Mouse (Mus musculus): Measurements from ENCODE around the gene Sh3gl1. TPM values are rescaled to one million over a fixed set of nuclear protein-coding genes. Genes with fewer than 3 reads are reported as not detected.
A peak's percentile ranks its signal among the peaks of the same experiment; 100 is the strongest.
"Not testable (repeated sequence)": the region's sequence is repeated elsewhere in the genome, so short reads cannot be mapped to it uniquely, and the experiment has no call there.

Gene Sh3gl1
- 189 and 190 TPM in 2 replicates for polyA plus RNA-seq (2015; fragmentation: Nextera tagmentation; extraction: Ambion mirVana)

- peaks cover 49% of the 10 kb centered on the region for H3K4me1 ChIP-seq (ENCODE audit: insufficient read depth, low read length)
- H3K27me3 ChIP-seq (ENCODE audit: insufficient read depth, low read length) = no peaks in the 10 kb centered on the region
- H3K4me2 ChIP-seq (replicated peaks; ENCODE audit: low read depth, low read length) = peak within 1 kb of the TSS; percentile 69
- ATAC-seq (ENCODE audit: low FRiP score, low TSS enrichment) = peak; percentile 88
- H3K27ac ChIP-seq (ENCODE audit: low read length) = peak within 1 kb of the TSS; percentile 89
- peak within 1 kb of the TSS; percentile 97 for H3K4me3 ChIP-seq (ENCODE audit: low read length)
- no peaks in the 10 kb centered on the region for H3K9me3 ChIP-seq (ENCODE audit: low read length)
- H3K36me3 ChIP-seq (ENCODE audit: insufficient read depth, low read length) = 0 out of 2 replicates have a peak, but pooled peaks cover 13% of the 10 kb centered on the region
- under 1% methylated on average over 71 of the region's 74 CpGs for WGBS
- H3K9ac ChIP-seq (replicated peaks; ENCODE audit: low read length) = peak within 1 kb of the TSS; percentile 96
Measured at GRCm38 (mm10) chr17:56036176-56036900, at the start of gene Sh3gl1. Sh3gl1 (minus strand) TSS chr17:56036635.

DNA sequence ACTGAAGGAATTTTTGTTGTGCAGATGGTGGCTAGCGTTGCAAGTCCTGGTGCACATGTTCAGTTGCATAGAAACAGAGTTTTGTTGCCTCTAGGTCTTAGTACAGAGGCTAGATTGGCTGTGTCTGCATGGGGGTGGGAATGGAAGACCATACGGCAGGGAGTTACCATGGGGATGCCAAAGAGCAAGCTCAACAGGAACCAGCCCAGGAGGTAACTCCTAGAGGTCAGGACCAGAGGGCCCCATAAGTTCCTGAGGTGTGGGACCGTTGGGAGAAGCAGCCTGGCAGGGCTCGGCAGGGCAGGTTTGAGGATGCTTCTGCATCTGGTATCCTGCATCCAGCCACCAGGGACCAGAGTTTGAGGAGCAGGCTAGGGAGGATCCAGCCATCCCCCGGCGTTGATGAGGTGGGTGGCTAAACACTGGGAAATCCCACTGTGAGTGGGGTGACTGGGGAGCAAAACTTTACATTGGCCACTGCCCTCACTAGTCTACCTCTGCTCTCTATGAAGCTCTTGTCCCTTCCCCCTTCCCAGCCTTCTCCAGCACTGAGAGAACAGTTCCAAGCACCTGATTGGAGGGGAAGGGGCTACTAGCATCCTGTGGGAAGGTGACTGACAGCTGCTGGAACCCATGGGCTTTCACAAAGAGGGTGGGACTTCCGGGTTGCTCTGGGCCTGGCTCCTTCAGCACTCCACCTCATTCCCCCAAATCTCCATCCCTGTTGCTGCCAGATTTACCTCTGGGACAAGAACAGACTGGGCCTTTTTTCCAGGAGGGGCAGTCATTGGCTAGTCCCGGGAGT lies 44.5 kb upstream of the Sh3gl1 start:
- Histone ChIP-seq H3K27me3 (ENCODE audit: insufficient read depth, low read length) (no peaks in the 10 kb centered on the region), H3K4me3 (ENCODE audit: low read length) (peak overlapping the region; percentile 96), H3K27ac (ENCODE audit: low read length) (peak overlapping the region; percentile 27; the same call in 1 of the 2 replicates), H3K9me3 (ENCODE audit: low read length) (no peaks in the 10 kb centered on the region), H3K9ac (replicated peaks; ENCODE audit: low read length) (peak overlapping the region; percentile 93), H3K4me1 (ENCODE audit: insufficient read depth, low read length) (peaks cover 19% of the 10 kb centered on the region), H3K36me3 (ENCODE audit: insufficient read depth, low read length) (peaks cover 7% of the 10 kb centered on the region; the same call in 1 of the 2 replicates), H3K4me2 (replicated peaks; ENCODE audit: low read depth, low read length) (peak overlapping the region; percentile 96)
- 4% methylated on average over 8 of the region's 8 CpGs for WGBS
- ATAC-seq (ENCODE audit: low FRiP score, low TSS enrichment) = peak; percentile 21; the same call in 1 of the 2 replicates

DNA sequence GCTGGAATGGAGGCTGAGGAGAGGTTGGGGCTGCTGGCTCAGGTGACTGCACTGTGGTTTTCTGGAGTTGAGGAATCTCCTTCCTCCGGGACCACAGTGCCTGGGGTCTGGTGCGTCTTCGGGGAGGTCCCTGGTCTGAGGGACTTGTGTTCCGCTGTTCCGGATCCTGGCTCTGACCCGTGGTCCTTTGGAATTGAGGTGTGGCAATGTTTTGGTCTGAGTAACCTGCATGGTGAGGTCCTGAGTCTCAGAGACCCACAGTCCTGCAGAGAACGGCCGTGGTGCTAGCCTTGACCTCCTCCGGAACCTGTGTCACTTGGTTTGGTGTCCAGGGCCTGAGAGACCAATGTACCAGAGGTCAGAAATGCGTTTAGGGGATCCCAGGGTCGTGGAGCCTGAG lies 43.5 kb upstream of the Sh3gl1 start:
- Histone ChIP-seq H3K9ac (replicated peaks; ENCODE audit: low read length) (peak overlapping the region; percentile 93), H3K4me1 (ENCODE audit: insufficient read depth, low read length) (peaks cover 25% of the 10 kb centered on the region), H3K9me3 (ENCODE audit: low read length) (no peaks in the 10 kb centered on the region), H3K27me3 (ENCODE audit: insufficient read depth, low read length) (no peaks in the 10 kb centered on the region), H3K4me3 (ENCODE audit: low read length) (peak overlapping the region; percentile 96), H3K36me3 (ENCODE audit: insufficient read depth, low read length) (0 out of 2 replicates have a peak, but pooled peaks cover 7% of the 10 kb centered on the region), H3K27ac (ENCODE audit: low read length) (peak overlapping the region; percentile 36; the same call in 1 of the 2 replicates), H3K4me2 (replicated peaks; ENCODE audit: low read depth, low read length) (peak overlapping the region; percentile 96)
- ATAC-seq (ENCODE audit: low FRiP score, low TSS enrichment) = no peak
- WGBS = 1% methylated on average over 11 of the region's 11 CpGs

DNA sequence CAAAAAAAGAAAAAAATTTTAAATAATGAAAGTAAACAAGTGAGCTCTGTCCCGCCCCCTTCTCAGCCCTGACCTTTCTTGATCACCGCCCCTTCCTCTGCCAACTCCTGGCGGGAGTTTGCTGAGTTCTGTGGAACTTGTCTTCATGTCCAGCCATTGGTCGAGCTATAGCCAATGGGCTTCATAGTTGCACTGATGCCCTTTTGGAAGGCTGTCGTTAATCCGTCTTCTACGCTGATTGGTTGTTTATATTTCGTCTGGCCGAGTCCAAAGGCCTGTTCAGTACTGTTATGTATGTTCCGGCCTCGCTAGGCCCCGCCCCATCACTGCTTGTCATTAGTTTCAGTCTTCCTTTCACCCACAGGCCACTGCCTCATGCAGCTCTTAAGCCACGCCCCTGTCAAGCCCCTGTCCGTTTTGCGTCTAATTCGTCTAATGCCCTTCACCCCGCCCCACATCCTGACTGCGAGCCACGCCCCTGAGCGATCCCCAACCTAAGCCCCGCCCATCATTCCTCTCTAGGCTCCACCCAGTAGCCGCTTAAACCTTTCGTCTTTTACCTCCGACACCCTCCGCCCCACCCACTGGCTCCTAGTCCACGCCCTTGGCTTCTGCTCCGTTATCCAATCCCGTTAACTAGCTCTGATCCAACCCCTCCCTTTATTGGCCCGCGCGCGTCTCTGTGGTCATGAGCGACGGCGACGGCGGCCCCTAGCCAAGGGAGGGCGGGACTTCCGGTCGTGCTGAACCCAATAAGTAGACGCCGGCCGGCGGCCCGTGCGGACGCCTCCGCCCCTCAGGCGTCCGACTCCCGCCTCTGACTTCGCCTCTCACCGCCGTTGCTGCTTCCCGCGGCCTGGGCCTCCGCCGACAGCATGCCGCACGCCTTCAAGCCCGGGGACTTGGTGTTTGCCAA lies 42.7 kb upstream of the Sh3gl1 start, which contains the start of gene Hdgfl2:
Gene Hdgfl2, plus strand, starts transcription at position 755 of the 916 bp plus-strand sequence.
- Histone ChIP-seq H3K9me3 (ENCODE audit: low read length) (no peaks in the 10 kb centered on the region), H3K27ac (ENCODE audit: low read length) (peak within 1 kb of the TSS; percentile 36; the same call in 1 of the 2 replicates), H3K27me3 (ENCODE audit: insufficient read depth, low read length) (no peaks in the 10 kb centered on the region), H3K4me2 (replicated peaks; ENCODE audit: low read depth, low read length) (peak within 1 kb of the TSS; percentile 96), H3K36me3 (ENCODE audit: insufficient read depth, low read length) (0 out of 2 replicates have a peak, but pooled peaks cover 5% of the 10 kb centered on the region), H3K4me1 (ENCODE audit: insufficient read depth, low read length) (peaks cover 27% of the 10 kb centered on the region), H3K4me3 (ENCODE audit: low read length) (peak within 1 kb of the TSS; percentile 96), H3K9ac (replicated peaks; ENCODE audit: low read length) (peak within 1 kb of the TSS; percentile 93)
- ATAC-seq (ENCODE audit: low FRiP score, low TSS enrichment) = peak; percentile 96
- WGBS = under 1% methylated on average over 61 of the region's 61 CpGs

- not testable (repeated sequence) for H3K9ac ChIP-seq (replicated peaks; ENCODE audit: low read length); H3K36me3 ChIP-seq (ENCODE audit: insufficient read depth, low read length); H3K9me3 ChIP-seq (ENCODE audit: low read length); H3K27me3 ChIP-seq (ENCODE audit: insufficient read depth, low read length); ATAC-seq (ENCODE audit: low FRiP score, low TSS enrichment)
- 65% methylated on average over 9 of the region's 9 CpGs for WGBS
- Histone ChIP-seq H3K4me3 (ENCODE audit: low read length) (peak overlapping the region; percentile 35), H3K27ac (ENCODE audit: low read length) (0 out of 2 replicates have a peak overlapping the region, but pooled peaks have one; percentile 3), H3K4me1 (ENCODE audit: insufficient read depth, low read length) (peaks cover 32% of the 10 kb centered on the region), H3K4me2 (replicated peaks; ENCODE audit: low read depth, low read length) (peak overlapping the region; percentile 47)
Measured at GRCm38 (mm10) chr17:56078361-56078760, 41.9 kb upstream of the Sh3gl1 start.

DNA sequence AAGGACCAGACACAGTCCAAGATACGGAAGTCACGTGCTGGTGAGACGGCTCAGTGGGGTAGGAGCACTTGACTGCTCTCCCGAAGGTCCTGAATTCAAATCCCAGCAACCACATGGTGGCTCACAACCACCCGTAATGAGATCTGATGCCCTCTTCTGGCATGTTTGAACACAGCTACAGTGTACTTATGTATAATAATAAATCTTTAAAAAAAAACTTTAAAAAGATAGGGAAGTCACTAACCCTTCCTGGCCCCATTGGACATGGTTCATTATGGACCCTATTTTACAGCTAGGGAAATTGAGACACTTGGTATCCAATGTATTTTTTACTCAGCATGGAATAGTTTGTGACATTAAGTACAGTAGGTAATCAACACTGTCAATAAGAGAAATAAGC lies 41.1 kb upstream of the Sh3gl1 start:
- no peak overlapping the region for H3K9ac ChIP-seq (replicated peaks; ENCODE audit: low read length)
- H3K4me1 ChIP-seq (ENCODE audit: insufficient read depth, low read length) = peaks cover 32% of the 10 kb centered on the region
- H3K27me3 ChIP-seq (ENCODE audit: insufficient read depth, low read length) = no peaks in the 10 kb centered on the region
- no peak overlapping the region for H3K4me2 ChIP-seq (replicated peaks; ENCODE audit: low read depth, low read length)
- 0 out of 2 replicates have a peak, but pooled peaks cover 5% of the 10 kb centered on the region for H3K36me3 ChIP-seq (ENCODE audit: insufficient read depth, low read length)
- no peak overlapping the region for H3K4me3 ChIP-seq (ENCODE audit: low read length)
- H3K27ac ChIP-seq (ENCODE audit: low read length) = no peak overlapping the region
- WGBS = 84% methylated on average over 5 of the region's 5 CpGs
- no peaks in the 10 kb centered on the region for H3K9me3 ChIP-seq (ENCODE audit: low read length)
- ATAC-seq (ENCODE audit: low FRiP score, low TSS enrichment) = no peak

DNA sequence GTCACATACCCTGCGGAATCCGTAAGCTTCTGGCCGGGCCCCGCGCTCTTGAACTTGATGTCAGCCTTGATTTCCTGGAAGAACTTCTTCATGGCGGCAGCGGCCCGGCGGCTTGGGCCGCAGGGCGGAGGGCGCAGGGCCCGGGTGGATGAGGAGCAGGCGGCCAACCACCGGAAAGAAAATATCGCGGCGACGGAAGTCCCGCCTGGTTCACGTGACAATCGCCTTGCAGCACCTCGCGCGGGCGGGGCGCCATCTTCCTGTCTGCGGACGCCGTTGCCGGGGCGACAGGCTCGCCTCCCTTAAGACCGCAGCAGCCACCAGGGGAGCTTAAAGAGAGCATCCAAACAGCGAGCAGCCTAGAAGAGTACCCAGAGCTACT lies 38.4 kb upstream of the Sh3gl1 start, which contains the start of gene Ubxn6:
Gene Ubxn6, minus strand, starts transcription at position 202 of the 382 bp plus-strand sequence.
- H3K9ac ChIP-seq (replicated peaks; ENCODE audit: low read length) = peak within 1 kb of the TSS; percentile 86
- peak within 1 kb of the TSS; percentile 75 for H3K4me2 ChIP-seq (replicated peaks; ENCODE audit: low read depth, low read length)
- H3K4me1 ChIP-seq (ENCODE audit: insufficient read depth, low read length) = peaks cover 12% of the 10 kb centered on the region
- 0% methylated on average over 35 of the region's 35 CpGs for WGBS
- H3K4me3 ChIP-seq (ENCODE audit: low read length) = peak within 1 kb of the TSS; percentile 87
- no peaks in the 10 kb centered on the region for H3K27me3 ChIP-seq (ENCODE audit: insufficient read depth, low read length)
- H3K36me3 ChIP-seq (ENCODE audit: insufficient read depth, low read length) = peaks cover 31% of the 10 kb centered on the region
- peak; percentile 55; the same call in 1 of the 2 replicates for ATAC-seq (ENCODE audit: low FRiP score, low TSS enrichment)
- peak within 1 kb of the TSS; percentile 99 for H3K27ac ChIP-seq (ENCODE audit: low read length)
- no peaks in the 10 kb centered on the region for H3K9me3 ChIP-seq (ENCODE audit: low read length)

GRCm38 (mm10) chr17:56074097-56074826 lies 37.8 kb upstream of the Sh3gl1 start:
- no peaks in the 10 kb centered on the region for H3K27me3 ChIP-seq (ENCODE audit: insufficient read depth, low read length)
- 6% methylated on average over 21 of the region's 22 CpGs for WGBS

More at GRCm38 (mm10) chr17:56074097-56074826, 37.8 kb upstream of the Sh3gl1 start:
- peak overlapping the region; percentile 87 for H3K4me3 ChIP-seq (ENCODE audit: low read length)
- H3K36me3 ChIP-seq (ENCODE audit: insufficient read depth, low read length) = peaks cover 37% of the 10 kb centered on the region
- peak overlapping the region; percentile 99 for H3K27ac ChIP-seq (ENCODE audit: low read length)
- no peaks in the 10 kb centered on the region for H3K9me3 ChIP-seq (ENCODE audit: low read length)
- H3K4me1 ChIP-seq (ENCODE audit: insufficient read depth, low read length) = peaks cover 12% of the 10 kb centered on the region
- H3K9ac ChIP-seq (replicated peaks; ENCODE audit: low read length) = peak overlapping the region; percentile 86
- ATAC-seq (ENCODE audit: low FRiP score, low TSS enrichment) = peak; percentile 32
- H3K4me2 ChIP-seq (replicated peaks; ENCODE audit: low read depth, low read length) = peak overlapping the region; percentile 75
